Mouse (Mus musculus): ENCODE results near the gene Pcare.

DNA sequence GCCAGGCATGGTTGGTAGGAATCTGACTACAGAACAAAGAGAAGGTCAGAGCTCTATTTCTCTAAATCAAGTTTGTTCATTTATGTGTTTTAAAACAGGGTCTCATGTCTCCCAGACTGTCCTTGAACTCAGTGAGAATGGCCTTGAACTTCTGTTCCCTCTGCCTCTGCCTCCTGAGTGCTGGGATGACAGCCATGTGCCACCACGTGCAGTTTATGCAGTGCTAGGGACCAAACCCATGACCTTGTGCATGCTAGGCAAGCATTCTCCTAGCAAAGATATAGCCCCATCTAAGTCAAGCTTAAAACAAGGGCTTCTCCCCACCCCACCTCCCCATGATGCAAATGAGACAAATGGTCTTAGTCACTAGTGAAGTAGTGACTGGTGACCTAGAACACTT is 47.6 kb downstream of the Pcare start:
- TF ChIP-seq GABPA (IDR thresholded peaks at IDR 0.05; ENCODE audit: insufficient replicate concordance, low read depth, low read length) = no peak
- TF ChIP-seq TCF12 (IDR thresholded peaks at IDR 0.05; ENCODE audit: low read depth, low read length) = no peak
- TF ChIP-seq MEF2A (IDR thresholded peaks at IDR 0.05; ENCODE audit: borderline replicate concordance, low read depth, low read length) = no peak
- no peak for TF ChIP-seq ZNF384 (IDR thresholded peaks at IDR 0.05; ENCODE audit: low read depth, low read length)
- no peak for TF ChIP-seq POLR2AphosphoS2 (IDR thresholded peaks at IDR 0.05; ENCODE audit: low read depth, low read length)
- TF ChIP-seq CTCF (conservative IDR thresholded peaks at IDR 0.05 in 1 of 2, IDR thresholded peaks at IDR 0.05 in 1 of 2; ENCODE audit: low read depth in 2 of 2, low read length in 2 of 2) = no peak
- no peak for TF ChIP-seq POLR2A (IDR thresholded peaks at IDR 0.05; ENCODE audit: low read depth, low read length)
- no peak for TF ChIP-seq ZKSCAN1 (IDR thresholded peaks at IDR 0.05; ENCODE audit: borderline replicate concordance, low read depth, low read length)
- no peak for TF ChIP-seq USF1 (IDR thresholded peaks at IDR 0.05; ENCODE audit: low read depth, low read length)
- no peak for TF ChIP-seq PAX5 (IDR thresholded peaks at IDR 0.05; ENCODE audit: low read length)
- no peak for TF ChIP-seq E2F4 (IDR thresholded peaks at IDR 0.05; ENCODE audit: insufficient replicate concordance, low read depth, low read length)

Measured in CH12.LX (cell line).